Mouse (Mus musculus) megakaryocyte, embryonic 14.5 days (primary cell): ENCODE results near the gene Proser3.

ENCODE experiments used
- FLI1 ChIP-seq: IDR thresholded peaks from 2 replicates; pipeline ENCODE4 v1.6.1; 2012; ENCODE audit warnings: low read length, inconsistent platforms, mixed read lengths
- GATA1 ChIP-seq: IDR thresholded peaks from 3 replicates; pipeline ENCODE4 v1.6.1; 2012; ENCODE audit warnings: mixed read lengths, low read length, inconsistent platforms, borderline replicate concordance

DNA sequence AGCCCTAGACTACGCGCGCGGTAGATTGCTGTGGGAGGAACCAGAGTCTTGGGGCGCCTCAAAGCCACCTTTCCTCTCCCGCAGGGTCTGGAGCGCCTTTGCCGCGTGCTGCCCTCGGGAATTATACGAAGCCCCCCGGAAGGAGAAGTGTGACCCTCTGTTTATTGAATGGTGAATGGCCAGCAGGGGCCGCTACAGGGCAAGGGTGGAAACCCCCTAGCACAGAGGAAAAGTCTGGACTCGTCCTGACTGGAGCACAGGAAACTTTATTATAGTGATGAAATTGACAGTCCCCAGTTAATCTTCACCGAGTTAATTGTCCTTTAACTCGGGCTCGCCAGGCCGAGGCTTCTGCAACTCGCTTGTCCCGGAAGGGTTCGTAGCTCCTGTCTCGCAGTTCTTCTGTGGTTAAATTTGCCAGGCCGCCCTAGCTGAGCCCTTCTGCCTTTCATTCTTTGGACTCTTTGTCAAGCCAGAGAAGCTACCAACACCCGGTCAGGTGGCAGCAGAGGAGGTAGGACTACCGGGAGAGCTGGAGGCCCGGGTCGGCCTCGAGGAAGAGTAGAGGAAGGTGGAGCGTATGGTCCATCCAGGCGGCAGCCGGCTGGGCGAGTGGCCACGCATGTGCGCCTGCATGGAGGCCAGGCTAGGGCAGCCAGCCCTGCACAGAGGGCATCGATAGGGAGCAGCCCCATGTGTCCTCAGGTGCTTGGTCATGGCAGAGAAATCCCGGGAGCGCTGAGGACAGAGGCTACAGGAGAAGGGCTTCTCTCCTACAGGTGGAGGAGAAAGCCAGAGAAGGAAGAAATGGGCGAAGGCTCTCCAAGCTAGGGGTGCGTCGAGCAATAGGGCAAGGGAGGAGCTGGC lies 37.6 kb upstream of the Proser3 start:
- no peak for TF ChIP-seq GATA1
- no peak for TF ChIP-seq FLI1
